Mouse (Mus musculus) adrenal gland, adult 2 months (tissue): ENCODE results near the gene Alcam. TPM values are rescaled to one million over a fixed set of nuclear protein-coding genes. Genes with fewer than 3 reads are reported as not detected.

Experiments
- DNase-seq: peaks from one replicate; pipeline ENCODE4 v3.0.0; 2021
- polyA plus RNA-seq: library from polyadenylated mRNA; depleted of rRNA; stranded (reverse); fragments of >200 nt; gene quantifications from 2 replicates; pipeline ENCODE4 v1.2.3, GENCODE M21; 2012
- total RNA-seq, 2 experiments: library from RNA; stranded (reverse); gene quantifications; 2 replicates each; pipeline ENCODE4 v1.2.3; 2021

The Alcam gene
- total and polyA plus RNA-seq, 3 experiments: 4.7 to 61.6 (median 44.1) TPM

- no peak for DNase-seq
Observed at GRCm38 (mm10) chr16:52368521-52368920, 85.4 kb downstream of the Alcam start.

- DNase-seq: no peak
Observed at GRCm38 (mm10) chr16:52366915-52367314, 87.0 kb downstream of the Alcam start.

GRCm38 (mm10) chr16:52363944-52364511 lies 89.8 kb downstream of the Alcam start:
- no peak for DNase-seq

GRCm38 (mm10) chr16:52343467-52344033 lies 110.3 kb downstream of the Alcam start:
- no peak for DNase-seq

GRCm38 (mm10) chr16:52342694-52343466 lies 111.0 kb downstream of the Alcam start:
- no peak for DNase-seq

- no peak for DNase-seq
Observed at GRCm38 (mm10) chr16:52334084-52334483, 119.8 kb downstream of the Alcam start.

GRCm38 (mm10) chr16:52333631-52334030 lies 120.2 kb downstream of the Alcam start:
- DNase-seq: no peak

- DNase-seq: no peak
Observed at GRCm38 (mm10) chr16:52331341-52331830, 122.5 kb downstream of the Alcam start.

- no peak for DNase-seq
Observed at GRCm38 (mm10) chr16:52329420-52329819, 124.5 kb downstream of the Alcam start.

- no peak for DNase-seq
Observed at GRCm38 (mm10) chr16:52319229-52319628, 134.6 kb downstream of the Alcam start.

- peak; percentile 56 for DNase-seq
Observed at GRCm38 (mm10) chr16:52311073-52311472, 142.8 kb downstream of the Alcam start.

- DNase-seq: no peak
Observed at GRCm38 (mm10) chr16:52307016-52307415, 146.9 kb downstream of the Alcam start.

GRCm38 (mm10) chr16:52303532-52303902 lies 150.4 kb downstream of the Alcam start:
- DNase-seq: no peak

- DNase-seq: no peak
Observed at GRCm38 (mm10) chr16:52302790-52303531, 150.9 kb downstream of the Alcam start.

GRCm38 (mm10) chr16:52301730-52302129 lies 152.1 kb downstream of the Alcam start:
- DNase-seq: no peak

- no peak for DNase-seq
Observed at GRCm38 (mm10) chr16:52296376-52296775, 157.5 kb downstream of the Alcam start.

GRCm38 (mm10) chr16:52295535-52295934 lies 158.3 kb downstream of the Alcam start:
- no peak for DNase-seq

GRCm38 (mm10) chr16:52292440-52293048 lies 161.3 kb downstream of the Alcam start:
- no peak for DNase-seq

- DNase-seq: no peak
Observed at GRCm38 (mm10) chr16:52280186-52280585, 173.7 kb downstream of the Alcam start.

GRCm38 (mm10) chr16:52265066-52265465 lies 188.8 kb downstream of the Alcam start:
- no peak for DNase-seq

- no peak for DNase-seq
Observed at GRCm38 (mm10) chr16:52263751-52264150, 190.1 kb downstream of the Alcam start.

- DNase-seq: no peak
Observed at GRCm38 (mm10) chr16:52262582-52262981, 191.3 kb downstream of the Alcam start.
